ENCODE assay signal across 7 mouse cellular contexts in the genomic region with DNA sequence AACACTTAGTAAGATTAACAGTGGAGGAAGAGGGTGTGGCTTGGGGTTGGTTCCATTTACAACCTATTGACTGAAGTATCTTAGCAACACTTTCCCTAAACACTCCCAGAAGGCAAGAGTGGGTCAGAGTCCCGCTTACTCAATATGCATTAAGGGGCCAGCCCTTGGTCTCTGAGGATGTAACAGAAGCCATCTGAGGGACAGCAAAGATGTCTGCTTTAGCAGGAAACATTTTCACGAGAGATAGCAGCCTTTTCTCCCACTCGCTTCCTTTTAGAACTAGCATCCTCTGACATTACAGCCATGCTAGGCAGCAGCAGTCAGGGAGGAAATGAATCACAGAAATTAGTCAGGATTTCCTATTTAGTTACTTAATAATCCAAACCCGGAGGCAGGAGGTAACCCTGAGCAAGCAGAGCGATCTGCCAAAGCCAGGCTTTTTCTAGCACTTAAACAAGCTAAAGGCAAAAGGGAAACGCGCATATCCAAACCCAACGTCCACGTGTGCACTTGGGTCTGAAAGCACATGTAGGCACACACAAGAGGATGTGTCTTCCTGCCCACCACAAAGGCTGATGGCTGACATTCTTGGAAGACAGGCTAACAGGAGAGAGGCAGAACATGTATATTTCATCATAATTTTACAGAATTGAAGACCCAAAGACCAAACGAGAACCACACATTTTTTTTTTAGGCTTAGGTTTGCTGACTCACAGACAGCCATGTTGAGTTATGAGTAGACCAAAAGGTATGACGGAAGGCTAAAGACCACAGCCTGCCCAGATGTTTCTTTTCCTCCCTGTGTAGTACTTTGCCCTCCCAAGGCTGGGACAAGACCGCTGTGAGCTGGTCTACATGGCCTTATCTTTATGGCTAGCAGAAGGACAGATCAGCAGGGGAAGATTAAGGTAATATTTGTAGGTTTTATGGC. TPM values are rescaled to one million over a fixed set of nuclear protein-coding genes. Genes with fewer than 3 reads are reported as not detected.
DNase-seq lines count a peak whose midpoint lies in the region; ATAC-seq lines count a peak whose summit lies in the region.

No protein-coding gene starts in this region.

- no peak for ATAC-seq in heart, embryonic 13.5 days (ENCODE audit: extremely low read depth, insufficient number of reproducible peaks, low FRiP score, low TSS enrichment)
- peak; percentile 59 for ATAC-seq in monocyte, adult 5-6 weeks (replicated peaks; ENCODE audit: insufficient number of reproducible peaks, low FRiP score, low TSS enrichment, poor library complexity, severe bottlenecking)

- no peak overlapping the region for H3K9ac ChIP-seq in heart, embryonic 13.5 days

- peak overlapping the region; percentile 77 for H3K27ac ChIP-seq in brown adipose tissue, adult 24 weeks (replicated peaks; ENCODE audit: low read depth, low read length)
- peak overlapping the region; percentile 88 for H3K27ac ChIP-seq in heart, embryonic 13.5 days (replicated peaks)
- peak overlapping the region; percentile 62 for H3K27ac ChIP-seq in limb, embryonic 10.5 days

- peak overlapping the region; percentile 2; the same call in 1 of the 2 replicates for H3K4me3 ChIP-seq in brown adipose tissue, adult 24 weeks (ENCODE audit: insufficient read depth, low read depth, low read length)
- H3K4me3 ChIP-seq in heart, embryonic 13.5 days: no peak overlapping the region
- no peak overlapping the region for H3K4me3 ChIP-seq in limb, embryonic 10.5 days

- no peaks in the 10 kb centered on the region for H3K27me3 ChIP-seq in heart, embryonic 13.5 days (replicated peaks)
- no peaks in the 10 kb centered on the region for H3K27me3 ChIP-seq in limb, embryonic 10.5 days (ENCODE audit: low read depth, poor library complexity, severe bottlenecking)

- WGBS in heart, embryonic 13.5 days: 49% methylated on average over 12 of the region's 12 CpGs
- WGBS in limb, embryonic 10.5 days: 65% methylated on average over 12 of the region's 12 CpGs

- H3K36me3 ChIP-seq in heart, embryonic 13.5 days: peaks cover 8% of the 10 kb centered on the region
- H3K36me3 ChIP-seq in limb, embryonic 10.5 days: peaks cover 5% of the 10 kb centered on the region; the same call in 1 of the 2 replicates

- H3K9me3 ChIP-seq in heart, embryonic 13.5 days: peaks cover 9% of the 10 kb centered on the region
- peaks cover 2% of the 10 kb centered on the region for H3K9me3 ChIP-seq in limb, embryonic 10.5 days (replicated peaks)

- peak overlapping the region; percentile 32 for H3K4me2 ChIP-seq in heart, embryonic 13.5 days

- peaks cover 14% of the 10 kb centered on the region for H3K4me1 ChIP-seq in brown adipose tissue, adult 24 weeks (ENCODE audit: control insufficient read depth, insufficient read depth, insufficient read length, low read length)
- peaks cover 39% of the 10 kb centered on the region for H3K4me1 ChIP-seq in heart, embryonic 13.5 days
- H3K4me1 ChIP-seq in limb, embryonic 10.5 days: peaks cover 22% of the 10 kb centered on the region

- peak; percentile 31 to 38 for DNase-seq in urinary bladder, postnatal 36 days (ENCODE audit: low spot score in 2 of 2)
- DNase-seq in urinary bladder, adult 2 months (ENCODE audit: low spot score): no peak
- DNase-seq in limb, embryonic 10.5 days (ENCODE audit: low spot score): no peak
- DNase-seq in right cerebral cortex, postnatal 36 days (ENCODE audit: low spot score in 2 of 2): no peak

RNA-seq across cellular contexts. Expression of a gene that starts 37.7 kb away (rescaled TPM):
- polyA plus RNA-seq in urinary bladder, adult 2 months (2012; rRNA removed): 0.51 TPM in 1 of 2 replicates, not detected in the other
- not detected in 2 replicates for polyA plus RNA-seq in brown adipose tissue, adult 24 weeks (2012; ENCODE audit: insufficient read depth, insufficient read length, missing spikeins)
- polyA plus RNA-seq in heart, embryonic 13.5 days (2015; fragmentation: Nextera tagmentation; extraction: Ambion mirVana): not detected in 2 replicates
- not detected in 2 replicates for polyA plus RNA-seq in limb, embryonic 10.5 days (2016; fragmentation: Nextera tagmentation; extraction: Ambion mirVana)
- not detected in 3 replicates for total RNA-seq in monocyte, adult 5-6 weeks (2017)

RNA-seq across cellular contexts. Expression of a gene that starts 38.4 kb away (rescaled TPM):
- polyA plus RNA-seq in urinary bladder, adult 2 months (2012; rRNA removed): 61.4 and 63.9 TPM in 2 replicates
- 15.4 and 15.7 TPM in 2 replicates for polyA plus RNA-seq in brown adipose tissue, adult 24 weeks (2012; ENCODE audit: insufficient read depth, insufficient read length, missing spikeins)
- polyA plus RNA-seq in heart, embryonic 13.5 days (2015; fragmentation: Nextera tagmentation; extraction: Ambion mirVana): 24.9 and 25.6 TPM in 2 replicates
- polyA plus RNA-seq in limb, embryonic 10.5 days (2016; fragmentation: Nextera tagmentation; extraction: Ambion mirVana): 17.4 and 28.3 TPM in 2 replicates
- total RNA-seq in monocyte, adult 5-6 weeks (2017): 14.7 to 23.8 TPM (median 23.2 TPM) in 3 replicates

Comparison
In these comparisons a context has a peak if more than half of its experiments do, and no peak if none do; other contexts are left out.
1. DNase-seq: peak in urinary bladder, postnatal 36 days (2 of 2); none in urinary bladder, adult 2 months (single experiment), limb, embryonic 10.5 days (single experiment) and right cerebral cortex, postnatal 36 days (0 of 2).
2. Peak in every context shown above with its lines, with median percentiles within 50 percentile points of each other: H3K27ac ChIP-seq.